Mouse (Mus musculus): ENCODE data around the gene Grb2. TPM values are rescaled to one million over a fixed set of nuclear protein-coding genes. Genes with fewer than 3 reads are reported as not detected.

Grb2 gene
- polyA plus RNA-seq, 1 experiment from 2014 or later, result 188 TPM

GRCm38 (mm10) chr11:115619949-115620348 lies 88.4 kb downstream of the Grb2 start:
- H3K9me3 ChIP-seq (ENCODE audit: control insufficient read depth, low read length), result no peaks in the 10 kb centered on the region
- WGBS, result 95% methylated on average over 7 of the region's 7 CpGs
- no peak overlapping the region for H3K9ac ChIP-seq (replicated peaks; ENCODE audit: low read depth, low read length)
- H3K27me3 ChIP-seq (replicated peaks; ENCODE audit: control insufficient read depth, insufficient read depth, low read length), result no peaks in the 10 kb centered on the region
- no peak overlapping the region for H3K4me3 ChIP-seq (replicated peaks; ENCODE audit: low read length)
- H3K36me3 ChIP-seq (ENCODE audit: control insufficient read depth, insufficient read depth), result peaks cover 16% of the 10 kb centered on the region
- H3K4me1 ChIP-seq (replicated peaks; ENCODE audit: control insufficient read depth, insufficient read depth, low read length), result no peaks in the 10 kb centered on the region
- no peak overlapping the region for H3K4me2 ChIP-seq (ENCODE audit: low read length)
- no peak overlapping the region for H3K27ac ChIP-seq (ENCODE audit: low read length)
- no peak for ATAC-seq

GRCm38 (mm10) chr11:115618732-115619516 lies 89.5 kb downstream of the Grb2 start:
- 80% methylated on average over 16 of the region's 16 CpGs for WGBS
- peaks cover 16% of the 10 kb centered on the region for H3K36me3 ChIP-seq (ENCODE audit: control insufficient read depth, insufficient read depth)

GRCm38 (mm10) chr11:115618001-115618400 lies 90.4 kb downstream of the Grb2 start:
- Histone ChIP-seq H3K4me1 (replicated peaks; ENCODE audit: control insufficient read depth, insufficient read depth, low read length) (peaks cover 6% of the 10 kb centered on the region; the same call in 1 of the 2 replicates), H3K4me2 (ENCODE audit: low read length) (no peak overlapping the region), H3K27ac (ENCODE audit: low read length) (no peak overlapping the region), H3K36me3 (ENCODE audit: control insufficient read depth, insufficient read depth) (peaks cover 16% of the 10 kb centered on the region), H3K27me3 (replicated peaks; ENCODE audit: control insufficient read depth, insufficient read depth, low read length) (no peaks in the 10 kb centered on the region), H3K9ac (replicated peaks; ENCODE audit: low read depth, low read length) (no peak overlapping the region), H3K9me3 (ENCODE audit: control insufficient read depth, low read length) (no peaks in the 10 kb centered on the region), H3K4me3 (replicated peaks; ENCODE audit: low read length) (no peak overlapping the region)
- no peak for ATAC-seq
- 84% methylated on average over 2 of the region's 2 CpGs for WGBS

More at GRCm38 (mm10) chr11:115618732-115619516, 89.5 kb downstream of the Grb2 start:
- no peak overlapping the region for H3K27ac ChIP-seq (ENCODE audit: low read length)
- H3K27me3 ChIP-seq (replicated peaks; ENCODE audit: control insufficient read depth, insufficient read depth, low read length), result no peaks in the 10 kb centered on the region
- no peak overlapping the region for H3K4me2 ChIP-seq (ENCODE audit: low read length)
- H3K4me1 ChIP-seq (replicated peaks; ENCODE audit: control insufficient read depth, insufficient read depth, low read length), result no peaks in the 10 kb centered on the region
- no peak for ATAC-seq
- no peaks in the 10 kb centered on the region for H3K9me3 ChIP-seq (ENCODE audit: control insufficient read depth, low read length)
- no peak overlapping the region for H3K9ac ChIP-seq (replicated peaks; ENCODE audit: low read depth, low read length)
- no peak overlapping the region for H3K4me3 ChIP-seq (replicated peaks; ENCODE audit: low read length)

GRCm38 (mm10) chr11:115616893-115617292 lies 91.5 kb downstream of the Grb2 start:
- H3K9ac ChIP-seq (replicated peaks; ENCODE audit: low read depth, low read length), result no peak overlapping the region
- peaks cover 12% of the 10 kb centered on the region for H3K4me1 ChIP-seq (replicated peaks; ENCODE audit: control insufficient read depth, insufficient read depth, low read length)
- 77% methylated on average over 6 of the region's 6 CpGs for WGBS
- H3K4me3 ChIP-seq (replicated peaks; ENCODE audit: low read length), result no peak overlapping the region
- no peak for ATAC-seq
- H3K4me2 ChIP-seq (ENCODE audit: low read length), result no peak overlapping the region
- no peaks in the 10 kb centered on the region for H3K27me3 ChIP-seq (replicated peaks; ENCODE audit: control insufficient read depth, insufficient read depth, low read length)
- no peaks in the 10 kb centered on the region for H3K9me3 ChIP-seq (ENCODE audit: control insufficient read depth, low read length)
- H3K36me3 ChIP-seq (ENCODE audit: control insufficient read depth, insufficient read depth), result peaks cover 7% of the 10 kb centered on the region; the same call in 1 of the 2 replicates
- H3K27ac ChIP-seq (ENCODE audit: low read length), result no peak overlapping the region

- no peak overlapping the region for H3K9ac ChIP-seq (replicated peaks; ENCODE audit: low read depth, low read length)
Measured at GRCm38 (mm10) chr11:115616371-115616770, 92.0 kb downstream of the Grb2 start.

GRCm38 (mm10) chr11:115615875-115616274 lies 92.5 kb downstream of the Grb2 start:
- H3K36me3 ChIP-seq (ENCODE audit: control insufficient read depth, insufficient read depth), result peaks cover 5% of the 10 kb centered on the region; the same call in 1 of the 2 replicates
- no peak overlapping the region for H3K4me3 ChIP-seq (replicated peaks; ENCODE audit: low read length)
- H3K9ac ChIP-seq (replicated peaks; ENCODE audit: low read depth, low read length), result no peak overlapping the region
- no peaks in the 10 kb centered on the region for H3K9me3 ChIP-seq (ENCODE audit: control insufficient read depth, low read length)
- no peaks in the 10 kb centered on the region for H3K27me3 ChIP-seq (replicated peaks; ENCODE audit: control insufficient read depth, insufficient read depth, low read length)
- H3K27ac ChIP-seq (ENCODE audit: low read length), result no peak overlapping the region
- no peak overlapping the region for H3K4me2 ChIP-seq (ENCODE audit: low read length)
- peaks cover 16% of the 10 kb centered on the region for H3K4me1 ChIP-seq (replicated peaks; ENCODE audit: control insufficient read depth, insufficient read depth, low read length)
- no peak for ATAC-seq
- 80% methylated on average over 6 of the region's 6 CpGs for WGBS

More at GRCm38 (mm10) chr11:115616371-115616770, 92.0 kb downstream of the Grb2 start:
- Histone ChIP-seq H3K4me2 (ENCODE audit: low read length) (no peak overlapping the region), H3K27ac (ENCODE audit: low read length) (no peak overlapping the region), H3K27me3 (replicated peaks; ENCODE audit: control insufficient read depth, insufficient read depth, low read length) (no peaks in the 10 kb centered on the region), H3K4me3 (replicated peaks; ENCODE audit: low read length) (no peak overlapping the region), H3K9me3 (ENCODE audit: control insufficient read depth, low read length) (no peaks in the 10 kb centered on the region), H3K36me3 (ENCODE audit: control insufficient read depth, insufficient read depth) (peaks cover 7% of the 10 kb centered on the region; the same call in 1 of the 2 replicates), H3K4me1 (replicated peaks; ENCODE audit: control insufficient read depth, insufficient read depth, low read length) (peaks cover 16% of the 10 kb centered on the region)
- no peak for ATAC-seq
- 93% methylated on average over 7 of the region's 7 CpGs for WGBS

GRCm38 (mm10) chr11:115615108-115615825 lies 93.1 kb downstream of the Grb2 start:
- Histone ChIP-seq H3K4me1 (replicated peaks; ENCODE audit: control insufficient read depth, insufficient read depth, low read length) (peaks cover 16% of the 10 kb centered on the region), H3K9ac (replicated peaks; ENCODE audit: low read depth, low read length) (no peak overlapping the region), H3K4me3 (replicated peaks; ENCODE audit: low read length) (no peak overlapping the region), H3K27me3 (replicated peaks; ENCODE audit: control insufficient read depth, insufficient read depth, low read length) (no peaks in the 10 kb centered on the region), H3K36me3 (ENCODE audit: control insufficient read depth, insufficient read depth) (peaks cover 2% of the 10 kb centered on the region; the same call in 1 of the 2 replicates), H3K9me3 (ENCODE audit: control insufficient read depth, low read length) (no peaks in the 10 kb centered on the region), H3K4me2 (ENCODE audit: low read length) (no peak overlapping the region), H3K27ac (ENCODE audit: low read length) (no peak overlapping the region)
- no peak for ATAC-seq
- 84% methylated on average over 15 of the region's 15 CpGs for WGBS

- H3K4me3 ChIP-seq (replicated peaks; ENCODE audit: low read length), result no peak overlapping the region
- no peaks in the 10 kb centered on the region for H3K9me3 ChIP-seq (ENCODE audit: control insufficient read depth, low read length)
- WGBS, result 87% methylated on average over 10 of the region's 10 CpGs
- 0 out of 2 replicates have a peak, but pooled peaks cover 2% of the 10 kb centered on the region for H3K36me3 ChIP-seq (ENCODE audit: control insufficient read depth, insufficient read depth)
- H3K9ac ChIP-seq (replicated peaks; ENCODE audit: low read depth, low read length), result no peak overlapping the region
- no peak for ATAC-seq
- peaks cover 16% of the 10 kb centered on the region for H3K4me1 ChIP-seq (replicated peaks; ENCODE audit: control insufficient read depth, insufficient read depth, low read length)
- H3K4me2 ChIP-seq (ENCODE audit: low read length), result no peak overlapping the region
- H3K27me3 ChIP-seq (replicated peaks; ENCODE audit: control insufficient read depth, insufficient read depth, low read length), result no peaks in the 10 kb centered on the region
- H3K27ac ChIP-seq (ENCODE audit: low read length), result no peak overlapping the region
Measured at GRCm38 (mm10) chr11:115614346-115615107, 93.9 kb downstream of the Grb2 start.

Measured in forebrain, embryonic 16.5 days (tissue).